Mouse (Mus musculus) frontal cortex, postnatal 25 days (tissue): ENCODE measurements around the gene Col5a3.

Experiments
- DNase-seq, 2 experiments: peaks; one replicate each; pipeline ENCODE4 v3.0.0; 2022; ENCODE audit warnings: low spot score in 2 of 2

Col5a3 gene

GRCm38 (mm10) chr9:20748540-20748939 lies 66.3 kb downstream of the Col5a3 start:
- no peak for DNase-seq

GRCm38 (mm10) chr9:20747682-20748081 lies 67.2 kb downstream of the Col5a3 start:
- no peak for DNase-seq

- no peak for DNase-seq
Observed at GRCm38 (mm10) chr9:20746017-20746660, 68.7 kb downstream of the Col5a3 start, which contains the start of gene Olfm2. Gene Olfm2, minus strand, starts transcription at chr9:20746349.

GRCm38 (mm10) chr9:20745129-20745966 lies 69.5 kb downstream of the Col5a3 start:
- no peak for DNase-seq

- no peak for DNase-seq
Observed at GRCm38 (mm10) chr9:20743946-20744738, 70.7 kb downstream of the Col5a3 start.

- DNase-seq: peak; percentile 77 to 86
Observed at GRCm38 (mm10) chr9:20740407-20740806, 74.5 kb downstream of the Col5a3 start.

- no peak for DNase-seq
Observed at GRCm38 (mm10) chr9:20738251-20738999, 76.4 kb downstream of the Col5a3 start.

GRCm38 (mm10) chr9:20737227-20737626 lies 77.6 kb downstream of the Col5a3 start:
- DNase-seq: no peak

GRCm38 (mm10) chr9:20734692-20735091 lies 80.2 kb downstream of the Col5a3 start:
- no peak for DNase-seq

- no peak for DNase-seq
Observed at GRCm38 (mm10) chr9:20731797-20732196, 83.1 kb downstream of the Col5a3 start.

GRCm38 (mm10) chr9:20729451-20729850 lies 85.4 kb downstream of the Col5a3 start:
- DNase-seq: no peak

- DNase-seq: no peak
Observed at GRCm38 (mm10) chr9:20727601-20728113, 87.2 kb downstream of the Col5a3 start.

GRCm38 (mm10) chr9:20726859-20727600 lies 87.8 kb downstream of the Col5a3 start:
- no peak for DNase-seq

GRCm38 (mm10) chr9:20726134-20726858 lies 88.6 kb downstream of the Col5a3 start:
- DNase-seq: no peak

GRCm38 (mm10) chr9:20721582-20721981 lies 93.3 kb downstream of the Col5a3 start:
- no peak for DNase-seq
